Mouse (Mus musculus): Measurements from ENCODE around the gene Dlec1.

- TF ChIP-seq CTCF (IDR thresholded peaks at IDR 0.05) (no peak), EP300 (IDR thresholded peaks at IDR 0.05) (no peak)
These were observed 41.1 kb downstream of the Dlec1 start for GRCm38 (mm10) chr9:119143372-119143771.

Measured in lung, postnatal 0 days (tissue).